Comparison of ENCODE assay signal across 8 mouse cellular contexts in the genomic region with DNA sequence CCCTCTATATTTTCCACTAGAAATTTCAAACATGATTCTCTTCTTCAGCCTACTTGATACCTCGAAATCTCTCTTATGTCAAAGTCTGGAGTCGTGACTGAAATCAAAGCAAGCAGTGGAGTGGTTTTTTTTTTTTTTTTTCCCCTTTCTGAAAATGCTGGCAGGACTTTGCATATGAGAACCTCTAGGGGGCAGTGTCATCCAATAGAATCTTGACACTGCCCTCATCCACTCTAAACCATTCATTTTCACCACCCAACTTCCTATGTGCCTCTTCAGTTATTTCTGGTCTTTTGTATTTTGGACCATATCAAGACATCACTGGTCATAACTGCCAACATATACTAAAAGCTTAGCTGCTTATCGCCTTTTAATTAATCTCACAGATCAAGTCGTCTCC. TPM values are rescaled to one million over a fixed set of nuclear protein-coding genes. Genes with fewer than 3 reads are reported as not detected.
DNase-seq lines count a peak whose midpoint lies in the region; ATAC-seq and TF ChIP-seq lines count a peak whose summit lies in the region.
"Had no signal": no experiment of that assay in that cellular context is flagged by ENCODE, and none has a peak within 500 bp of the region (broad histone marks: within the 10 kb centered on the region; RNA-seq: fewer than 3 reads in every experiment).

No protein-coding gene starts in this region.

- no peak for TF ChIP-seq EP300 in MEL (IDR thresholded peaks at IDR 0.05; ENCODE audit: low read depth in 1 of 2, low read length in 2 of 2)

- H3K4me1 ChIP-seq in MEL (ENCODE audit: control insufficient read depth in 1 of 2, insufficient read depth in 2 of 2, low read length in 2 of 2) = no peaks in the 10 kb centered on the region
- H3K4me1 ChIP-seq in midbrain, embryonic 14.5 days (ENCODE audit: control insufficient read depth, insufficient read depth, low read length) = no peaks in the 10 kb centered on the region

- 36% methylated on average over 4 of the region's 4 CpGs for WGBS in midbrain, embryonic 14.5 days

- H3K4me3 ChIP-seq in MEL (ENCODE audit: control insufficient read depth in 1 of 2, insufficient read depth in 1 of 2, low read depth in 2 of 2, low read length in 2 of 2) = no peak overlapping the region
- no peak overlapping the region for H3K4me3 ChIP-seq in midbrain, embryonic 14.5 days (replicated peaks; ENCODE audit: low read depth, low read length)

- peak; percentile 55 for DNase-seq in kidney, postnatal 10 days
- DNase-seq in kidney, adult 18-20 months = no peak
- DNase-seq in CD4-positive, CD25-positive, alpha-beta regulatory T cell, adult 2 months (ENCODE audit: low read depth, low spot score) = peak; percentile 68
- peak; percentile 38 for DNase-seq in MEL (ENCODE audit: low read depth, low spot score)
- DNase-seq in embryo, embryonic 11.5 days (ENCODE audit: low read depth, low spot score) = peak; percentile 39
- peak; percentile 83 for DNase-seq in midbrain, embryonic 14.5 days
- no peak for DNase-seq in right cerebral cortex, postnatal 25 days

- no peaks in the 10 kb centered on the region for H3K36me3 ChIP-seq in MEL (ENCODE audit: control insufficient read depth in 1 of 2, insufficient read depth in 2 of 2, low read length in 2 of 2)
- H3K36me3 ChIP-seq in midbrain, embryonic 14.5 days (ENCODE audit: control insufficient read depth, insufficient read depth, low read length) = no peaks in the 10 kb centered on the region

- H3K27ac ChIP-seq in MEL (ENCODE audit: control insufficient read depth, low read depth, low read length) = no peak overlapping the region
- H3K27ac ChIP-seq in midbrain, embryonic 14.5 days (replicated peaks; ENCODE audit: low read depth, low read length) = no peak overlapping the region

- no peak overlapping the region for H3K4me2 ChIP-seq in midbrain, embryonic 14.5 days (ENCODE audit: low read length)

- ATAC-seq in midbrain, embryonic 14.5 days (ENCODE audit: low FRiP score, low TSS enrichment) = no peak

- TF ChIP-seq RAD21 in MEL (IDR thresholded peaks at IDR 0.05; ENCODE audit: low read depth, low read length) = peak; percentile 73

- TF ChIP-seq CTCF in MEL (IDR thresholded peaks at IDR 0.05 in 2 of 3, conservative IDR thresholded peaks at IDR 0.05 in 1 of 3; ENCODE audit: control insufficient read depth in 1 of 3, insufficient read depth in 1 of 3, low read depth in 2 of 3, low read length in 3 of 3, poor library complexity in 1 of 3, severe bottlenecking in 1 of 3) = peak; percentile 38 to 70 (median 55)

- no peaks in the 10 kb centered on the region for H3K9me3 ChIP-seq in MEL (replicated peaks; ENCODE audit: insufficient read depth, low read length)
- H3K9me3 ChIP-seq in midbrain, embryonic 14.5 days (ENCODE audit: control insufficient read depth, low read length) = no peaks in the 10 kb centered on the region

- TF ChIP-seq POLR2A in MEL (IDR thresholded peaks at IDR 0.05; ENCODE audit: control insufficient read depth in 1 of 2, insufficient read depth in 1 of 2, low read depth in 1 of 2, low read length in 2 of 2, poor library complexity in 1 of 2) = no peak

- H3K9ac ChIP-seq in MEL (ENCODE audit: control insufficient read depth, low read depth, low read length, poor library complexity, severe bottlenecking) = no peak overlapping the region
- H3K9ac ChIP-seq in midbrain, embryonic 14.5 days (replicated peaks; ENCODE audit: low read length) = no peak overlapping the region

- H3K27me3 ChIP-seq in MEL (ENCODE audit: control insufficient read depth in 1 of 2, insufficient read depth in 2 of 2, low read length in 2 of 2) = no peaks in the 10 kb centered on the region
- H3K27me3 ChIP-seq in midbrain, embryonic 14.5 days (ENCODE audit: control insufficient read depth, insufficient read depth, low read length) = no peaks in the 10 kb centered on the region

- H3K79me2 ChIP-seq in MEL (ENCODE audit: control insufficient read depth, insufficient read depth, low read length, poor library complexity) = no peaks in the 10 kb centered on the region

TF ChIP-seq in MEL, 35 proteins besides CTCF, POLR2A, EP300 and RAD21:
- TF ChIP-seq ZC3H11A (IDR thresholded peaks at IDR 0.05; ENCODE audit: low read depth, low read length) = peak; percentile 50; the same call in 1 of the 2 replicates
- TF ChIP-seq MYC (IDR thresholded peaks at IDR 0.05; ENCODE audit: low read depth, low read length) = no peak
- peak; percentile 66 for TF ChIP-seq SMC3 (IDR thresholded peaks at IDR 0.05; ENCODE audit: low read depth, low read length)
- no peak for TF ChIP-seq KAT2A (conservative IDR thresholded peaks at IDR 0.05; ENCODE audit: low read depth, low read length)

RNA-seq across cellular contexts. Expression of a gene that starts 16.9 kb away (rescaled TPM):
- not detected in 2 replicates for total RNA-seq in MEL (2012; rRNA removed)
- polyA plus RNA-seq in MEL (2012; ENCODE audit: insufficient read depth in 1 of 2, insufficient read length in 2 of 2, low read depth in 1 of 2, low replicate concordance in 2 of 2, missing spikeins in 1 of 2) = not detected
- polyA plus RNA-seq in midbrain, embryonic 14.5 days (2014; fragmentation: Nextera tagmentation; extraction: Ambion mirVana) = 0.22 and 0.43 TPM in 2 replicates
- polyA plus RNA-seq: heart, embryonic 14.5 days had no signal

RNA-seq across cellular contexts. Expression of a gene that starts 49.7 kb away (rescaled TPM):
- total RNA-seq in MEL (2012; rRNA removed) = 13.6 and 16.4 TPM in 2 replicates
- polyA plus RNA-seq in MEL (2012; ENCODE audit: insufficient read depth in 1 of 2, insufficient read length in 2 of 2, low read depth in 1 of 2, low replicate concordance in 2 of 2, missing spikeins in 1 of 2) = 10 to 100 TPM in 1 of 2 experiments, not detected in 1; 19.3 TPM
- 432 and 511 TPM in 2 replicates for polyA plus RNA-seq in midbrain, embryonic 14.5 days (2014; fragmentation: Nextera tagmentation; extraction: Ambion mirVana)

Comparison
In these comparisons a context has a peak if more than half of its experiments do, and no peak if none do; other contexts are left out.
1. DNase-seq: peak in kidney, postnatal 10 days (single experiment), CD4-positive, CD25-positive, alpha-beta regulatory T cell, adult 2 months (single experiment), MEL (single experiment), embryo, embryonic 11.5 days (single experiment) and midbrain, embryonic 14.5 days (single experiment); none in kidney, adult 18-20 months (single experiment) and right cerebral cortex, postnatal 25 days (single experiment).
2. RNA of a gene that starts 49.7 kb away (polyA plus RNA-seq): 432 to 511 TPM in midbrain, embryonic 14.5 days; 19.3 TPM in MEL; every median in the first group is over 10 times any median in the second.